Mouse (Mus musculus): ENCODE results near the gene Usp47.

- TF ChIP-seq CTCF (IDR thresholded peaks at IDR 0.05; ENCODE audit: low read depth) (no peak), EP300 (optimal IDR thresholded peaks at IDR 0.05) (no peak)
These were observed 119.3 kb downstream of the Usp47 start for GRCm38 (mm10) chr7:112142616-112143015.

Measured in stomach, postnatal 0 days (tissue).